Mouse (Mus musculus): ENCODE measurements around the gene Strn4.

DNA sequence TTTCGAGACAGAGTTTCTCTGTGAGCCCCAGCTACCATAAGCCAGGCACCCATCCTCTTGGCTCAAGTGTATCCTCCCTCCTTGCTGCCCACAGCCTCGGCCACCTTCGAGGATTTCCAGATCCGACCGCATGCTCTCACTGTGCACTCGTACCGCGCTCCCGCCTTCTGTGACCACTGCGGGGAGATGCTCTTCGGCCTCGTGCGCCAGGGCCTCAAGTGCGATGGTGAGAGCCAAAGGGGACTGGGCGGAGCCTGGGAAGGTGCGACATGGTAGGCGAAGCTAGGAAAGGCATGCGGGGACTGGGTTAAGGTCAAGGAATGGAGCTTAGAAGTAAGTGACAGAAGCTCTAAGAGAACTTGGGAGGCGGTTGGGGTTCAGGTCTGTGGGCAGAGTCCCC, 31.8 kb downstream of the Strn4 start:
- no peak for TF ChIP-seq EP300 (IDR thresholded peaks at IDR 0.05; ENCODE audit: low read depth)
- no peak for TF ChIP-seq CTCF (IDR thresholded peaks at IDR 0.05; ENCODE audit: low read depth)

All from liver, postnatal 0 days (tissue).